19 mouse cellular contexts compared by ENCODE assay signal in the genomic region with DNA sequence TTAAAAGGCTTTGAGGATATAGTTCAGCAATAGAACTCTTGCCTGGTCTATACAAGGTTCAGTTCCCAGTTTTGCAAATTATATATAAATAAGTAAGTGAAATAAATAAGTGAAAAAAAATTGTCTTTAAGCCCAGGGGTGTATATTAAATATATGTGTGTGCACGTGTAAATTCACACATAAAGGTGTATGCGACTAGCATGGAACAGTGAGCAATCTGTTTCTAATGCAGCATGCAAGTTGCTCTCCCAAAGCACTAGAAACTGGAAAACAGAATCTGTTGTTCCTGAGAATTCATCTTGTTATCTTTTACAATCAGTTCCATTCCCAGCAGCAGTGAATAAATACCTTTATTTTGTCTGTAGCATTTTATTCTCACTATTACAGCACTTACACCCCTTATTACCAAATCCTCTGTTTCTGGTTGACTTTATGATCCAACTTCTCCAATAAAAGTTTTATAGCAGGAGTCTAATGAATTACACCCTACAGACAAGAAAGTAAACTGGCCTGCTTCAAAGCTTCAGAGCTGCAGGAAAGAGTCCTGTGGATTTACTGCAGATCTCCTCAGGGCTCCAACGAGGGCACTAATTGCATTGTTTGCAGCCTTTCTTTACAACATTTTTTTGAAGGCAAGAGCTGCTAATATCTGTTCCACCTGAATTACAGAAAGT.
"Had no signal": no experiment of that assay in that cellular context is flagged by ENCODE, and none has a peak within 500 bp of the region (broad histone marks: within the 10 kb centered on the region; RNA-seq: fewer than 3 reads in every experiment).

No protein-coding gene starts in this region.

- DNase-seq: liver, postnatal 0 days; lung, adult 2 months; lung, postnatal 14 days; lung, postnatal 4 days; midbrain, embryonic 14.5 days; right cerebral cortex, postnatal 14 days; thymus, adult 2 months; thymus, postnatal 25 days; thymus, postnatal 4 days had no signal

- H3K4me1 ChIP-seq: lung, embryonic 15.5 days; midbrain, embryonic 10.5 days; midbrain, embryonic 12.5 days; neural tube, embryonic 13.5 days; neural tube, embryonic 15.5 days; stomach, embryonic 15.5 days had no signal

- H3K4me3 ChIP-seq: lung, embryonic 15.5 days; midbrain, embryonic 10.5 days; midbrain, embryonic 12.5 days; myocyte; neural tube, embryonic 13.5 days; neural tube, embryonic 15.5 days; stomach, embryonic 15.5 days had no signal

- H3K36me3 ChIP-seq: lung, embryonic 15.5 days; midbrain, embryonic 10.5 days; midbrain, embryonic 12.5 days; neural tube, embryonic 13.5 days; neural tube, embryonic 15.5 days; stomach, embryonic 15.5 days had no signal

- H3K9ac ChIP-seq: liver, postnatal 0 days; lung, embryonic 15.5 days; midbrain, embryonic 12.5 days; neural tube, embryonic 13.5 days; neural tube, embryonic 15.5 days; stomach, embryonic 15.5 days had no signal

- H3K27me3 ChIP-seq: lung, embryonic 15.5 days; midbrain, embryonic 12.5 days; neural tube, embryonic 13.5 days; neural tube, embryonic 15.5 days; stomach, embryonic 15.5 days had no signal

- H3K9me3 ChIP-seq: lung, embryonic 15.5 days; midbrain, embryonic 10.5 days; midbrain, embryonic 12.5 days; neural tube, embryonic 13.5 days; neural tube, embryonic 15.5 days; stomach, embryonic 15.5 days had no signal

- ATAC-seq: liver, postnatal 0 days; lung, postnatal 0 days; midbrain, embryonic 16.5 days had no signal

- H3K4me2 ChIP-seq: lung, embryonic 15.5 days; midbrain, embryonic 12.5 days; neural tube, embryonic 13.5 days; neural tube, embryonic 15.5 days; stomach, embryonic 15.5 days had no signal

- H3K27ac ChIP-seq: lung, embryonic 15.5 days; midbrain, embryonic 10.5 days; midbrain, embryonic 12.5 days; neural tube, embryonic 13.5 days; neural tube, embryonic 15.5 days; stomach, embryonic 15.5 days; stomach, postnatal 0 days had no signal
